Mouse (Mus musculus): Measurements from ENCODE around the gene Ptpn6. TPM values are rescaled to one million over a fixed set of nuclear protein-coding genes. Genes with fewer than 3 reads are reported as not detected.
A peak's percentile ranks its signal among the peaks of the same experiment; 100 is the strongest.

The Ptpn6 gene
- polyA plus RNA-seq, 1 experiment from 2014 or later: 4.0 TPM

GRCm38 (mm10) chr6:124757909-124758848 is 19.7 kb upstream of the Ptpn6 start:
- no peaks in the 10 kb centered on the region for H3K27me3 ChIP-seq (ENCODE audit: control insufficient read depth, insufficient read depth, low read depth, low read length)
- peak overlapping the region; percentile 45 for H3K9ac ChIP-seq (ENCODE audit: low read depth, low read length)
- H3K4me1 ChIP-seq (ENCODE audit: control insufficient read depth, insufficient read depth, low read length): peaks cover 37% of the 10 kb centered on the region
- peak; percentile 15 for ATAC-seq
- 20% methylated on average over 5 of the region's 5 CpGs for WGBS
- H3K4me2 ChIP-seq (ENCODE audit: low read length): peak overlapping the region; percentile 78
- peak overlapping the region; percentile 95 for H3K27ac ChIP-seq (ENCODE audit: low read length)
- H3K4me3 ChIP-seq (ENCODE audit: low read depth, low read length): peak overlapping the region; percentile 84
- peaks cover 4% of the 10 kb centered on the region; the same call in 1 of the 2 replicates for H3K36me3 ChIP-seq (ENCODE audit: control insufficient read depth, insufficient read depth, low read length)
- no peaks in the 10 kb centered on the region for H3K9me3 ChIP-seq (replicated peaks; ENCODE audit: control insufficient read depth, low read length, poor library complexity, severe bottlenecking)

GRCm38 (mm10) chr6:124757351-124757880 is 18.9 kb upstream of the Ptpn6 start:
- Histone ChIP-seq H3K27ac (ENCODE audit: low read length) (peak overlapping the region; percentile 95), H3K36me3 (ENCODE audit: control insufficient read depth, insufficient read depth, low read length) (peaks cover under 1% of the 10 kb centered on the region; the same call in 1 of the 2 replicates), H3K9ac (ENCODE audit: low read depth, low read length) (peak overlapping the region; percentile 86), H3K27me3 (ENCODE audit: control insufficient read depth, insufficient read depth, low read depth, low read length) (no peaks in the 10 kb centered on the region), H3K4me1 (ENCODE audit: control insufficient read depth, insufficient read depth, low read length) (peaks cover 39% of the 10 kb centered on the region), H3K4me3 (ENCODE audit: low read depth, low read length) (peak overlapping the region; percentile 84), H3K9me3 (replicated peaks; ENCODE audit: control insufficient read depth, low read length, poor library complexity, severe bottlenecking) (no peaks in the 10 kb centered on the region), H3K4me2 (ENCODE audit: low read length) (peak overlapping the region; percentile 78)
- no peak for ATAC-seq
- 1% methylated on average over 5 of the region's 5 CpGs for WGBS

GRCm38 (mm10) chr6:124756652-124757350 is 18.3 kb upstream of the Ptpn6 start:
- Histone ChIP-seq H3K27me3 (ENCODE audit: control insufficient read depth, insufficient read depth, low read depth, low read length) (no peaks in the 10 kb centered on the region), H3K4me3 (ENCODE audit: low read depth, low read length) (peak overlapping the region; percentile 84), H3K4me2 (ENCODE audit: low read length) (peak overlapping the region; percentile 78), H3K36me3 (ENCODE audit: control insufficient read depth, insufficient read depth, low read length) (no peaks in the 10 kb centered on the region), H3K4me1 (ENCODE audit: control insufficient read depth, insufficient read depth, low read length) (peaks cover 39% of the 10 kb centered on the region), H3K9ac (ENCODE audit: low read depth, low read length) (peak overlapping the region; percentile 86), H3K27ac (ENCODE audit: low read length) (peak overlapping the region; percentile 95), H3K9me3 (replicated peaks; ENCODE audit: control insufficient read depth, low read length, poor library complexity, severe bottlenecking) (no peaks in the 10 kb centered on the region)
- peak; percentile 76 for ATAC-seq
- under 1% methylated on average over 51 of the region's 54 CpGs for WGBS

- H3K4me3 ChIP-seq (ENCODE audit: low read depth, low read length): peak within 1 kb of the TSS; percentile 84
- ATAC-seq: peak; percentile 64
- H3K4me2 ChIP-seq (ENCODE audit: low read length): peak within 1 kb of the TSS; percentile 78
- H3K36me3 ChIP-seq (ENCODE audit: control insufficient read depth, insufficient read depth, low read length): no peaks in the 10 kb centered on the region
- H3K9ac ChIP-seq (ENCODE audit: low read depth, low read length): peak within 1 kb of the TSS; percentile 86
- WGBS: under 1% methylated on average over 32 of the region's 100 CpGs
- H3K27ac ChIP-seq (ENCODE audit: low read length): peak within 1 kb of the TSS; percentile 95
- no peaks in the 10 kb centered on the region for H3K27me3 ChIP-seq (ENCODE audit: control insufficient read depth, insufficient read depth, low read depth, low read length)
- H3K9me3 ChIP-seq (replicated peaks; ENCODE audit: control insufficient read depth, low read length, poor library complexity, severe bottlenecking): no peaks in the 10 kb centered on the region
- H3K4me1 ChIP-seq (ENCODE audit: control insufficient read depth, insufficient read depth, low read length): peaks cover 39% of the 10 kb centered on the region
Observed at GRCm38 (mm10) chr6:124755831-124756595, 17.5 kb upstream of the Ptpn6 start, which contains the start of the genes Gm45234 and Atn1. Gm45234 (minus strand) TSS chr6:124756021. Atn1 (minus strand) TSS chr6:124756524.

- H3K4me3 ChIP-seq (ENCODE audit: low read depth, low read length): peak overlapping the region; percentile 84
- peak overlapping the region; percentile 78 for H3K4me2 ChIP-seq (ENCODE audit: low read length)
- peaks cover 39% of the 10 kb centered on the region for H3K4me1 ChIP-seq (ENCODE audit: control insufficient read depth, insufficient read depth, low read length)
- H3K27ac ChIP-seq (ENCODE audit: low read length): peak overlapping the region; percentile 95
- peak overlapping the region; percentile 86 for H3K9ac ChIP-seq (ENCODE audit: low read depth, low read length)
- no peak for ATAC-seq
- no peaks in the 10 kb centered on the region for H3K36me3 ChIP-seq (ENCODE audit: control insufficient read depth, insufficient read depth, low read length)
- H3K27me3 ChIP-seq (ENCODE audit: control insufficient read depth, insufficient read depth, low read depth, low read length): no peaks in the 10 kb centered on the region
- no peaks in the 10 kb centered on the region for H3K9me3 ChIP-seq (replicated peaks; ENCODE audit: control insufficient read depth, low read length, poor library complexity, severe bottlenecking)
- WGBS: 4% methylated on average over 3 of the region's 3 CpGs
Observed at GRCm38 (mm10) chr6:124755306-124755705, 16.8 kb upstream of the Ptpn6 start.

- H3K4me2 ChIP-seq (ENCODE audit: low read length): peak overlapping the region; percentile 21; the same call in 1 of the 2 replicates
- WGBS: 95% methylated on average over 2 of the region's 2 CpGs
- peaks cover 39% of the 10 kb centered on the region for H3K4me1 ChIP-seq (ENCODE audit: control insufficient read depth, insufficient read depth, low read length)
- H3K27me3 ChIP-seq (ENCODE audit: control insufficient read depth, insufficient read depth, low read depth, low read length): no peaks in the 10 kb centered on the region
- no peaks in the 10 kb centered on the region for H3K9me3 ChIP-seq (replicated peaks; ENCODE audit: control insufficient read depth, low read length, poor library complexity, severe bottlenecking)
- H3K36me3 ChIP-seq (ENCODE audit: control insufficient read depth, insufficient read depth, low read length): peaks cover 4% of the 10 kb centered on the region
- H3K4me3 ChIP-seq (ENCODE audit: low read depth, low read length): no peak overlapping the region
- no peak overlapping the region for H3K9ac ChIP-seq (ENCODE audit: low read depth, low read length)
- H3K27ac ChIP-seq (ENCODE audit: low read length): no peak overlapping the region
- ATAC-seq: no peak
Observed at GRCm38 (mm10) chr6:124753861-124754260, 15.3 kb upstream of the Ptpn6 start.

GRCm38 (mm10) chr6:124750405-124750804 is 11.9 kb upstream of the Ptpn6 start:
- Histone ChIP-seq H3K9ac (ENCODE audit: low read depth, low read length) (no peak overlapping the region), H3K9me3 (replicated peaks; ENCODE audit: control insufficient read depth, low read length, poor library complexity, severe bottlenecking) (no peaks in the 10 kb centered on the region), H3K4me1 (ENCODE audit: control insufficient read depth, insufficient read depth, low read length) (peaks cover 29% of the 10 kb centered on the region), H3K36me3 (ENCODE audit: control insufficient read depth, insufficient read depth, low read length) (peaks cover 17% of the 10 kb centered on the region), H3K27me3 (ENCODE audit: control insufficient read depth, insufficient read depth, low read depth, low read length) (no peaks in the 10 kb centered on the region), H3K4me2 (ENCODE audit: low read length) (no peak overlapping the region), H3K27ac (ENCODE audit: low read length) (no peak overlapping the region), H3K4me3 (ENCODE audit: low read depth, low read length) (no peak overlapping the region)
- no peak for ATAC-seq
- WGBS: 85% methylated on average over 8 of the region's 8 CpGs

Data from midbrain, embryonic 16.5 days (tissue).